Mouse (Mus musculus): Measurements from ENCODE around the gene Gm44790. TPM values are rescaled to one million over a fixed set of nuclear protein-coding genes. Genes with fewer than 3 reads are reported as not detected.
A peak's percentile ranks its signal among the peaks of the same experiment; 100 is the strongest.

Gm44790 gene
- polyA plus RNA-seq, 1 experiment from 2014 or later, result not detected

- no peak overlapping the region for H3K9ac ChIP-seq (replicated peaks; ENCODE audit: low read length)
- no peak overlapping the region for H3K4me2 ChIP-seq (ENCODE audit: low read length)
- DNase-seq, result no peak
- H3K27me3 ChIP-seq (ENCODE audit: control insufficient read depth, insufficient read depth, low read length), result no peaks in the 10 kb centered on the region
- no peaks in the 10 kb centered on the region for H3K9me3 ChIP-seq (ENCODE audit: control insufficient read depth, low read length)
- peaks cover 20% of the 10 kb centered on the region for H3K4me1 ChIP-seq (ENCODE audit: control insufficient read depth, insufficient read depth, low read length)
- no peak for ATAC-seq (ENCODE audit: low FRiP score, low TSS enrichment)
- peaks cover 74% of the 10 kb centered on the region for H3K36me3 ChIP-seq (ENCODE audit: control insufficient read depth, insufficient read depth, low read length)
- 97% methylated on average over 5 of the region's 5 CpGs for WGBS
- no peak overlapping the region for H3K27ac ChIP-seq (replicated peaks; ENCODE audit: low read depth, low read length)
- no peak overlapping the region for H3K4me3 ChIP-seq (replicated peaks; ENCODE audit: low read depth, low read length)
Measured at GRCm38 (mm10) chr6:86391326-86391725, 35.1 kb upstream of the Gm44790 start.

GRCm38 (mm10) chr6:86393187-86393586, 33.3 kb upstream of the Gm44790 start:
- H3K36me3 ChIP-seq (ENCODE audit: control insufficient read depth, insufficient read depth, low read length), result peaks cover 56% of the 10 kb centered on the region
- H3K4me1 ChIP-seq (ENCODE audit: control insufficient read depth, insufficient read depth, low read length), result peaks cover 28% of the 10 kb centered on the region
- no peak overlapping the region for H3K27ac ChIP-seq (replicated peaks; ENCODE audit: low read depth, low read length)
- 97% methylated on average over 1 of the region's 1 CpGs for WGBS
- DNase-seq, result no peak
- peaks cover 6% of the 10 kb centered on the region; the same call in 1 of the 2 replicates for H3K27me3 ChIP-seq (ENCODE audit: control insufficient read depth, insufficient read depth, low read length)
- H3K9me3 ChIP-seq (ENCODE audit: control insufficient read depth, low read length), result no peaks in the 10 kb centered on the region
- H3K9ac ChIP-seq (replicated peaks; ENCODE audit: low read length), result no peak overlapping the region
- no peak overlapping the region for H3K4me3 ChIP-seq (replicated peaks; ENCODE audit: low read depth, low read length)
- H3K4me2 ChIP-seq (ENCODE audit: low read length), result no peak overlapping the region
- no peak for ATAC-seq (ENCODE audit: low FRiP score, low TSS enrichment)

- 91% methylated on average over 17 of the region's 17 CpGs for WGBS
- 0 out of 2 replicates have a peak overlapping the region, but pooled peaks have one; percentile 17 for H3K4me2 ChIP-seq (ENCODE audit: low read length)
- H3K4me3 ChIP-seq (replicated peaks; ENCODE audit: low read depth, low read length), result no peak overlapping the region
- peaks cover 7% of the 10 kb centered on the region; the same call in 1 of the 2 replicates for H3K27me3 ChIP-seq (ENCODE audit: control insufficient read depth, insufficient read depth, low read length)
- H3K4me1 ChIP-seq (ENCODE audit: control insufficient read depth, insufficient read depth, low read length), result peaks cover 28% of the 10 kb centered on the region
- H3K36me3 ChIP-seq (ENCODE audit: control insufficient read depth, insufficient read depth, low read length), result peaks cover 46% of the 10 kb centered on the region
- H3K9ac ChIP-seq (replicated peaks; ENCODE audit: low read length), result no peak overlapping the region
- H3K27ac ChIP-seq (replicated peaks; ENCODE audit: low read depth, low read length), result no peak overlapping the region
- H3K9me3 ChIP-seq (ENCODE audit: control insufficient read depth, low read length), result no peaks in the 10 kb centered on the region
- no peak for ATAC-seq (ENCODE audit: low FRiP score, low TSS enrichment)
- no peak for DNase-seq
Measured at GRCm38 (mm10) chr6:86394078-86394720, 32.3 kb upstream of the Gm44790 start.

GRCm38 (mm10) chr6:86395021-86395420, 31.4 kb upstream of the Gm44790 start:
- H3K9ac ChIP-seq (replicated peaks; ENCODE audit: low read length), result no peak overlapping the region; the same call in 1 of the 2 replicates
- peaks cover 28% of the 10 kb centered on the region for H3K4me1 ChIP-seq (ENCODE audit: control insufficient read depth, insufficient read depth, low read length)
- peaks cover 38% of the 10 kb centered on the region for H3K36me3 ChIP-seq (ENCODE audit: control insufficient read depth, insufficient read depth, low read length)
- DNase-seq (no peak), ATAC-seq (ENCODE audit: low FRiP score, low TSS enrichment) (no peak)
- H3K9me3 ChIP-seq (ENCODE audit: control insufficient read depth, low read length), result no peaks in the 10 kb centered on the region
- WGBS, result 88% methylated on average over 9 of the region's 9 CpGs
- peak overlapping the region; percentile 94 for H3K4me3 ChIP-seq (replicated peaks; ENCODE audit: low read depth, low read length)
- no peak overlapping the region for H3K27ac ChIP-seq (replicated peaks; ENCODE audit: low read depth, low read length)
- H3K27me3 ChIP-seq (ENCODE audit: control insufficient read depth, insufficient read depth, low read length), result peaks cover 7% of the 10 kb centered on the region; the same call in 1 of the 2 replicates
- peak overlapping the region; percentile 81 for H3K4me2 ChIP-seq (ENCODE audit: low read length)

- Histone ChIP-seq H3K9me3 (ENCODE audit: control insufficient read depth, low read length) (no peaks in the 10 kb centered on the region), H3K27me3 (ENCODE audit: control insufficient read depth, insufficient read depth, low read length) (peaks cover 7% of the 10 kb centered on the region; the same call in 1 of the 2 replicates), H3K9ac (replicated peaks; ENCODE audit: low read length) (peak overlapping the region; percentile 90), H3K4me1 (ENCODE audit: control insufficient read depth, insufficient read depth, low read length) (peaks cover 28% of the 10 kb centered on the region), H3K27ac (replicated peaks; ENCODE audit: low read depth, low read length) (peak overlapping the region; percentile 92), H3K4me2 (ENCODE audit: low read length) (peak overlapping the region; percentile 81), H3K4me3 (replicated peaks; ENCODE audit: low read depth, low read length) (peak overlapping the region; percentile 94), H3K36me3 (ENCODE audit: control insufficient read depth, insufficient read depth, low read length) (peaks cover 29% of the 10 kb centered on the region)
- WGBS, result 21% methylated on average over 10 of the region's 10 CpGs
- no peak for ATAC-seq (ENCODE audit: low FRiP score, low TSS enrichment)
- peak; percentile 4 for DNase-seq
Measured at GRCm38 (mm10) chr6:86395969-86396368, 30.5 kb upstream of the Gm44790 start.

- under 1% methylated on average over 51 of the region's 51 CpGs for WGBS
- Histone ChIP-seq H3K27ac (replicated peaks; ENCODE audit: low read depth, low read length) (peak within 1 kb of the TSS; percentile 92), H3K9me3 (ENCODE audit: control insufficient read depth, low read length) (no peaks in the 10 kb centered on the region), H3K36me3 (ENCODE audit: control insufficient read depth, insufficient read depth, low read length) (peaks cover 21% of the 10 kb centered on the region), H3K27me3 (ENCODE audit: control insufficient read depth, insufficient read depth, low read length) (peaks cover 7% of the 10 kb centered on the region; the same call in 1 of the 2 replicates), H3K4me3 (replicated peaks; ENCODE audit: low read depth, low read length) (peak within 1 kb of the TSS; percentile 94), H3K4me2 (ENCODE audit: low read length) (peak within 1 kb of the TSS; percentile 81), H3K9ac (replicated peaks; ENCODE audit: low read length) (peak within 1 kb of the TSS; percentile 90), H3K4me1 (ENCODE audit: control insufficient read depth, insufficient read depth, low read length) (peaks cover 28% of the 10 kb centered on the region)
- ATAC-seq (ENCODE audit: low FRiP score, low TSS enrichment), result peak; percentile 95
- peak; percentile 92 for DNase-seq
Measured at GRCm38 (mm10) chr6:86396581-86397256, 29.7 kb upstream of the Gm44790 start, which contains the start of gene Pcyox1. Gene Pcyox1, minus strand, starts transcription at chr6:86397154.

GRCm38 (mm10) chr6:86397257-86397980, 29.0 kb upstream of the Gm44790 start:
- peaks cover 7% of the 10 kb centered on the region; the same call in 1 of the 2 replicates for H3K27me3 ChIP-seq (ENCODE audit: control insufficient read depth, insufficient read depth, low read length)
- H3K36me3 ChIP-seq (ENCODE audit: control insufficient read depth, insufficient read depth, low read length), result peaks cover 14% of the 10 kb centered on the region
- DNase-seq (no peak), ATAC-seq (ENCODE audit: low FRiP score, low TSS enrichment) (peak; percentile 26; the same call in 1 of the 2 replicates)
- H3K27ac ChIP-seq (replicated peaks; ENCODE audit: low read depth, low read length), result peak overlapping the region; percentile 92
- H3K4me2 ChIP-seq (ENCODE audit: low read length), result peak overlapping the region; percentile 81
- WGBS, result 7% methylated on average over 14 of the region's 14 CpGs
- no peaks in the 10 kb centered on the region for H3K9me3 ChIP-seq (ENCODE audit: control insufficient read depth, low read length)
- peak overlapping the region; percentile 94 for H3K4me3 ChIP-seq (replicated peaks; ENCODE audit: low read depth, low read length)
- peaks cover 28% of the 10 kb centered on the region for H3K4me1 ChIP-seq (ENCODE audit: control insufficient read depth, insufficient read depth, low read length)
- H3K9ac ChIP-seq (replicated peaks; ENCODE audit: low read length), result peak overlapping the region; percentile 90; the same call in 1 of the 2 replicates

GRCm38 (mm10) chr6:86398986-86399385, 27.5 kb upstream of the Gm44790 start:
- 0 out of 2 replicates have a peak, but pooled peaks cover 5% of the 10 kb centered on the region for H3K36me3 ChIP-seq (ENCODE audit: control insufficient read depth, insufficient read depth, low read length)
- peaks cover 28% of the 10 kb centered on the region for H3K4me1 ChIP-seq (ENCODE audit: control insufficient read depth, insufficient read depth, low read length)
- H3K4me3 ChIP-seq (replicated peaks; ENCODE audit: low read depth, low read length), result no peak overlapping the region
- H3K4me2 ChIP-seq (ENCODE audit: low read length), result no peak overlapping the region
- H3K9ac ChIP-seq (replicated peaks; ENCODE audit: low read length), result no peak overlapping the region
- no peak for DNase-seq
- no peaks in the 10 kb centered on the region for H3K9me3 ChIP-seq (ENCODE audit: control insufficient read depth, low read length)
- H3K27ac ChIP-seq (replicated peaks; ENCODE audit: low read depth, low read length), result no peak overlapping the region
- 79% methylated on average over 2 of the region's 2 CpGs for WGBS
- no peak for ATAC-seq (ENCODE audit: low FRiP score, low TSS enrichment)
- peaks cover 7% of the 10 kb centered on the region; the same call in 1 of the 2 replicates for H3K27me3 ChIP-seq (ENCODE audit: control insufficient read depth, insufficient read depth, low read length)
